Mouse (Mus musculus): ENCODE results near the gene Krtcap3.

DNA sequence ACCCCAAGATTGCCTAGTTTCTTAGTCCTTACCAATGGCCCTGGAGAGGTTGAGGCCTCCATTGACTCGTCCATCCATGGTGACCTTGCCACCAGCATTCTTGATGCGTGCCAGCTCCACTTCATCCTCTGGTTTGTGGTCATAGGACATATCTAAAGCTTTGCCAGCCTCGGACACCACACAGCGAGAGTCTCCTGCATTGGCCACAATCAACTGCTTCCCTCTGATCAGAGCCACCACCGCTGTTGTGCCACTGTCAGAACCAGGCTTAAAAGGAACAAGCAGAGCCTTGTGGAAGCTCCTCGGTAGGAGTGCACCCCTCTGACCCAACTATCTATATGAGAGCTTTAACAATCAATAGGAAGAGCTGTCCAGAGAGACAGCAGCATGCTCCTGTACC, 47.1 kb upstream of the Krtcap3 start:
- TF ChIP-seq CHD2 (IDR thresholded peaks at IDR 0.05; ENCODE audit: low read depth, low read length) (no peak), MAFK (IDR thresholded peaks at IDR 0.05; ENCODE audit: insufficient read depth, low read depth, low read length) (no peak), HCFC1 (IDR thresholded peaks at IDR 0.05; ENCODE audit: borderline replicate concordance, insufficient read depth, low read length) (no peak), ZC3H11A (IDR thresholded peaks at IDR 0.05; ENCODE audit: borderline replicate concordance, low read depth, low read length) (no peak), ZNF384 (IDR thresholded peaks at IDR 0.05; ENCODE audit: low read depth, low read length) (no peak)

Measured in ES-E14 (cell line).